Mouse (Mus musculus): Measurements from ENCODE around the gene Ccdc58. TPM values are rescaled to one million over a fixed set of nuclear protein-coding genes. Genes with fewer than 3 reads are reported as not detected.
"Not testable (repeated sequence)": the region's sequence is repeated elsewhere in the genome, so short reads cannot be mapped to it uniquely, and the experiment has no call there.

The Ccdc58 gene
- polyA plus RNA-seq (2012; rRNA removed): 14.8 and 21.3 TPM in 2 replicates

DNA sequence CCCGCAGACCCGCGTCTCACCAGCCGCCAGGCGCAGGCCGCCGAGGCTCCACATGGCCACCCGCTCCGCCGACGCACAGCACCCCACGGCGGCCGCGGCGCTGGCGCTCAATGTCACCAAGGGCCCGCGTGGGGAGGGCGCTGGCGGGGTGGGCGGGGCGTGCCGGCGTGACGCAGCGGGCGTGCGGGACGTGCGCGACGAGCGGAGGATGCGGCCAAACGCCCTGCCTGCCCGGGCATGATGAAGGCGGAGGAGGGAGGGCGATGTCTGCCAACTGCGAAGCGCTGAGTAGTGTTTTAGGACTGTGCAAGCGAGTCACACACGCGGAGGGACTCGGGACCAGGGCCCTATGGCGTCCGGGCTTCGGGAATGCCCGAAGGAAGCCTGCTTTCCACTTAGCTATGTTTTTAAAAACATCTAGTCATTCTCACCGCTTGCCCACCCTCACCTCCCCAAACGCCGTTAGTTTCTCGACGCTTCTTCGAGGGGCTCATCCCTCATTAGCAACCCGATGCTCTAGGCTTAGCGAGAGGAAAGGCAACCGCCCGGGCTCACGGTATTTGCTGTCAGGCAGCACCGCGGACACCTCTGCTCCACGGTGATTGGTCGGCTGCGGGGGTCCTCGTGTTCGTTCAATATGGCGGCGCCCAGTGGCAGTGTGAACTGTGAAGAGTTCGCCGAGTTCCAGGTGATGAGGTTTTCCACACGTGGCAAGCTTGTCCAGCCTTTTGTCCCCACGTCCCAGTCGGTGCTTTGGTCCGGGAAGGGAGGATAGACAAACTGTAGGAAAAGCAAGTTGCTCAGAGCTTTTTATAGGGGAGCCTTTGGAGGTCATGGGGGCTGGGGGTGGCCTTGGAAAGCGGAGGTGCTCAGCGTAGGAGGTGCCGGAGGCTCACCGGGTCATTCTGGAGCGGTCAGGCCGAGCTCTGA, at the start of gene Ccdc58, which contains the start of gene Fam162a:
Gene Ccdc58 (plus strand): TSS at position 236 of the 930 bp plus-strand sequence.
Gene Fam162a (minus strand): TSS at position 145 of the 930 bp plus-strand sequence.
- no peaks in the 10 kb centered on the region for H3K27me3 ChIP-seq (replicated peaks; ENCODE audit: control insufficient read depth, insufficient read depth, low read length)
- under 1% methylated on average over 81 of the region's 81 CpGs for WGBS
- no peaks in the 10 kb centered on the region for H3K4me1 ChIP-seq (ENCODE audit: control insufficient read depth, insufficient read depth, low read length)
- DNase-seq: peak; percentile 95
- peak within 1 kb of the TSS; percentile 71 for H3K4me3 ChIP-seq (ENCODE audit: insufficient read depth, low read depth, low read length)
- H3K27ac ChIP-seq (ENCODE audit: insufficient read depth, low read depth, low read length): peak within 1 kb of the TSS; percentile 98
- peak; percentile 96 for TF ChIP-seq POLR2A (IDR thresholded peaks at IDR 0.05; ENCODE audit: low read depth, low read length)
- no peak for TF ChIP-seq CTCF (conservative IDR thresholded peaks at IDR 0.05; ENCODE audit: insufficient read depth, insufficient read length, low read depth, low read length)
- no peaks in the 10 kb centered on the region for H3K36me3 ChIP-seq (ENCODE audit: control insufficient read depth, insufficient read depth, low read length)

- H3K27me3 ChIP-seq (replicated peaks; ENCODE audit: control insufficient read depth, insufficient read depth, low read length); H3K4me3 ChIP-seq (ENCODE audit: insufficient read depth, low read depth, low read length); DNase-seq; H3K4me1 ChIP-seq (ENCODE audit: control insufficient read depth, insufficient read depth, low read length); H3K36me3 ChIP-seq (ENCODE audit: control insufficient read depth, insufficient read depth, low read length); H3K27ac ChIP-seq (ENCODE audit: insufficient read depth, low read depth, low read length): not testable (repeated sequence)
- WGBS: 82% methylated on average over 1 of the region's 2 CpGs
These were observed 43.4 kb upstream of the Ccdc58 start for GRCm38 (mm10) chr16:36028120-36028519.

DNA sequence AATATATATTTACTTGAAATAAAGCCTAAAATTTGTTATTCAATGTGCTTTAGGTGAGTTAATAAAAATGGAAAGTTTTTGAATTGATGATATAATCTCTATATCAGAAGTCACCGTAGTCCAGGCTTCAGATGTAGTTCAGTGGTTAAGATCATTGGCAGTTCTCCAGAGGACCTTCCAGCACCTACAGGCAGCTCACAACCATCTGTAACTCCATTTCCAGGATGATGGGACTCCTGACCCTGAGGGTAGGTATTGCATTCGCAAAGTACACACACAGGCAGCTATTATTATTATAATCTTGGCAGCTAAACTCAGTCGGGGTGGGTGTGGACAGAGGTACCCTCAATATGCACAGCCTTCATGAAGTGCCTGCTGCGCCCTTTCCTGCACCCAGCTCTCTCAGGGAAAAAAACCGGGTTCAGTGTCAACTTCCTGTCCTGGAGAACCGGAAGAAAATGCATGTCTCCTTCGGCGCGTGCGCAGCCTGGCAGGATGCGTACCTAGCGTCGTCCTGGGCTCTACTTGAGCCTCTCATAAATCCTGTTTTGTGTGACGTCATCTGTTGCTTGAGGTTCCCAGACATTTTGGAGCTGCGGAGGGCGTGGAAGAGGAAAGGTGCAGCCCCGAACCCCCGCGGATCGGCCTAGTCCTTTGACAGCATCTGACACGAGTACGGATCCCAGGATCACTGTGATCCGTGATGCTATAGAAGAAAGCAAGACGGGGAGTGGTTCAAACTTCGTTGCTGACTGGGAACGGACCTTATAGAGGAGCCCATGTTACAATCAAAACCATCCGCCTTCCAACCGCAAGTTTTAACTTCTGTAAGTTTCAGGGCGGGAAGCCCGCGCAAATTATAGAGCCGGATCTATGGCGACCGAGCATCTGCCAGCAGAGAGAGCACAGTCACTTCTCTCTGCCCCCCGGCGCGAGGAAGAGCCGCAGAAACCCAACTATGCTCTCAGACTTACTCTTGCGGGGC, 30.6 kb upstream of the Ccdc58 start, which contains the start of gene Wdr5b:
Gene Wdr5b (plus strand): TSS at position 551 of the 985 bp plus-strand sequence.
- Histone ChIP-seq H3K27ac (ENCODE audit: insufficient read depth, low read depth, low read length) (peak within 1 kb of the TSS; percentile 12), H3K27me3 (replicated peaks; ENCODE audit: control insufficient read depth, insufficient read depth, low read length) (no peaks in the 10 kb centered on the region), H3K36me3 (ENCODE audit: control insufficient read depth, insufficient read depth, low read length) (no peaks in the 10 kb centered on the region), H3K4me1 (ENCODE audit: control insufficient read depth, insufficient read depth, low read length) (peaks cover 4% of the 10 kb centered on the region; the same call in 1 of the 2 replicates), H3K4me3 (ENCODE audit: insufficient read depth, low read depth, low read length) (peak within 1 kb of the TSS; percentile 71)
- TF ChIP-seq POLR2A (IDR thresholded peaks at IDR 0.05; ENCODE audit: low read depth, low read length) (peak; percentile 24), CTCF (conservative IDR thresholded peaks at IDR 0.05; ENCODE audit: insufficient read depth, insufficient read length, low read depth, low read length) (no peak)
- 1% methylated on average over 39 of the region's 39 CpGs for WGBS
- DNase-seq: peak; percentile 98

- Histone ChIP-seq H3K27me3 (replicated peaks; ENCODE audit: control insufficient read depth, insufficient read depth, low read length) (no peaks in the 10 kb centered on the region), H3K4me1 (ENCODE audit: control insufficient read depth, insufficient read depth, low read length) (peaks cover 4% of the 10 kb centered on the region; the same call in 1 of the 2 replicates), H3K36me3 (ENCODE audit: control insufficient read depth, insufficient read depth, low read length) (no peaks in the 10 kb centered on the region; the same call in 1 of the 2 replicates), H3K27ac (ENCODE audit: insufficient read depth, low read depth, low read length) (no peak overlapping the region; the same call in 1 of the 2 replicates), H3K4me3 (ENCODE audit: insufficient read depth, low read depth, low read length) (peak overlapping the region; percentile 71)
- TF ChIP-seq CTCF (conservative IDR thresholded peaks at IDR 0.05; ENCODE audit: insufficient read depth, insufficient read length, low read depth, low read length) (no peak), POLR2A (IDR thresholded peaks at IDR 0.05; ENCODE audit: low read depth, low read length) (no peak)
- no peak for DNase-seq
- 23% methylated on average over 11 of the region's 11 CpGs for WGBS
These were observed 29.9 kb upstream of the Ccdc58 start for GRCm38 (mm10) chr16:36041625-36042020.

- TF ChIP-seq CTCF (conservative IDR thresholded peaks at IDR 0.05; ENCODE audit: insufficient read depth, insufficient read length, low read depth, low read length) (no peak), POLR2A (IDR thresholded peaks at IDR 0.05; ENCODE audit: low read depth, low read length) (no peak)
- no peaks in the 10 kb centered on the region; the same call in 1 of the 2 replicates for H3K36me3 ChIP-seq (ENCODE audit: control insufficient read depth, insufficient read depth, low read length)
- 64% methylated on average over 10 of the region's 10 CpGs for WGBS
These were observed 28.4 kb upstream of the Ccdc58 start for GRCm38 (mm10) chr16:36043073-36043472.

DNA sequence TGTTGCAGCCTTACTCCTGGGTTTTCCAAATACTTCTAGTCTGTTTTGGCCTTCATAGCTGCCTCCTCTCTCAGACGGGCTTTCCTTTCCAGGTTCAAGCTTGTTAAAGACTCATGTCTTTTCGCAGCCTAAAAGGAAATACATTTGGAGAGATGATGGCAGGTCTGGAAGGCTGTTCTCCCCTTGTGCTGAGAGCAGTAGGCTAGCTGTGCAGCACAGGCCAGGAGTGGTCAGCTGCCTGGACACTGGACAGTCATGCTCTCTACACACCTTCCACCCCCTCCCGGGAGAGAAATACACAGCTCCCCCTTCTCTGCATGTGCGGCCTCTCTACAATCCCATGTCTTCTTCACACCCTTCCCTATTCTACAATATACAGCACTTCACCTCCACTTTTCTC, 27.5 kb upstream of the Ccdc58 start:
- Histone ChIP-seq H3K27ac (ENCODE audit: insufficient read depth, low read depth, low read length) (no peak overlapping the region), H3K27me3 (replicated peaks; ENCODE audit: control insufficient read depth, insufficient read depth, low read length) (no peaks in the 10 kb centered on the region), H3K36me3 (ENCODE audit: control insufficient read depth, insufficient read depth, low read length) (no peaks in the 10 kb centered on the region; the same call in 1 of the 2 replicates), H3K4me3 (ENCODE audit: insufficient read depth, low read depth, low read length) (no peak overlapping the region), H3K4me1 (ENCODE audit: control insufficient read depth, insufficient read depth, low read length) (peaks cover 4% of the 10 kb centered on the region; the same call in 1 of the 2 replicates)
- WGBS: 81% methylated on average over 4 of the region's 4 CpGs
- no peak for TF ChIP-seq POLR2A (IDR thresholded peaks at IDR 0.05; ENCODE audit: low read depth, low read length)
- no peak for TF ChIP-seq CTCF (conservative IDR thresholded peaks at IDR 0.05; ENCODE audit: insufficient read depth, insufficient read length, low read depth, low read length)
- DNase-seq: no peak

More at GRCm38 (mm10) chr16:36043073-36043472, 28.4 kb upstream of the Ccdc58 start:
- Histone ChIP-seq H3K4me1 (ENCODE audit: control insufficient read depth, insufficient read depth, low read length) (peaks cover 4% of the 10 kb centered on the region; the same call in 1 of the 2 replicates), H3K27me3 (replicated peaks; ENCODE audit: control insufficient read depth, insufficient read depth, low read length) (no peaks in the 10 kb centered on the region), H3K4me3 (ENCODE audit: insufficient read depth, low read depth, low read length) (no peak overlapping the region), H3K27ac (ENCODE audit: insufficient read depth, low read depth, low read length) (no peak overlapping the region)
- no peak for DNase-seq
